Mouse (Mus musculus): ENCODE measurements around the gene Trim12c. TPM values are rescaled to one million over a fixed set of nuclear protein-coding genes. Genes with fewer than 3 reads are reported as not detected.

Trim12c gene
- total RNA-seq, 2 experiments from 2014 or later: 19.1 to 30.8 TPM

Other genes with a start within 250 kb of the Trim12c start
- not detected in 2 replicates for gene Olfr646, start 248.5 kb downstream of the Trim12c start, total RNA-seq (2014; fragmentation: Nextera tagmentation)
- not detected in 2 replicates for gene Olfr646, start 248.5 kb downstream of the Trim12c start, total RNA-seq (2017)
- gene Ubqln5, start 223.5 kb downstream of the Trim12c start, total RNA-seq (2014; fragmentation: Nextera tagmentation): not detected in 2 replicates
- not detected in 2 replicates for gene Ubqln5, start 223.5 kb downstream of the Trim12c start, total RNA-seq (2017)
- gene Olfr643, start 216.0 kb downstream of the Trim12c start, total RNA-seq (2014; fragmentation: Nextera tagmentation): not detected in 2 replicates
- gene Olfr643, start 216.0 kb downstream of the Trim12c start, total RNA-seq (2017): not detected in 2 replicates
- not detected in 2 replicates for gene Ubqln3, start 210.1 kb downstream of the Trim12c start, total RNA-seq (2014; fragmentation: Nextera tagmentation)
- not detected in 2 replicates for gene Ubqln3, start 210.1 kb downstream of the Trim12c start, total RNA-seq (2017)
- not detected in 2 replicates for gene Ubqlnl, start 202.8 kb downstream of the Trim12c start, total RNA-seq (2014; fragmentation: Nextera tagmentation)
- gene Ubqlnl, start 202.8 kb downstream of the Trim12c start, total RNA-seq (2017): not detected in 2 replicates
- not detected in 2 replicates for gene Olfm5, start 188.5 kb downstream of the Trim12c start, total RNA-seq (2014; fragmentation: Nextera tagmentation)
- gene Olfm5, start 188.5 kb downstream of the Trim12c start, total RNA-seq (2017): not detected in 2 replicates
- not detected in 2 replicates for gene Olfr648, start 170.0 kb downstream of the Trim12c start, total RNA-seq (2014; fragmentation: Nextera tagmentation)
- 0.26 TPM in 1 of 2 replicates, not detected in the other for gene Olfr648, start 170.0 kb downstream of the Trim12c start, total RNA-seq (2017)
- gene Olfr649, start 157.4 kb downstream of the Trim12c start, total RNA-seq (2014; fragmentation: Nextera tagmentation): not detected in 2 replicates
- gene Olfr649, start 157.4 kb downstream of the Trim12c start, total RNA-seq (2017): not detected in 2 replicates
- gene Trim6, start 134.6 kb downstream of the Trim12c start, total RNA-seq (2014; fragmentation: Nextera tagmentation): 0.13 and 3.0 TPM in 2 replicates
- gene Trim6, start 134.6 kb downstream of the Trim12c start, total RNA-seq (2017): 3.7 and 4.7 TPM in 2 replicates
- 10.9 and 17.8 TPM in 2 replicates for gene Trim34a, start 108.9 kb downstream of the Trim12c start, total RNA-seq (2014; fragmentation: Nextera tagmentation)
- 9.9 and 14.7 TPM in 2 replicates for gene Trim34a, start 108.9 kb downstream of the Trim12c start, total RNA-seq (2017)
- 5.3 and 8.4 TPM in 2 replicates for gene Trim5, start 65.3 kb downstream of the Trim12c start, total RNA-seq (2014; fragmentation: Nextera tagmentation)
- gene Trim5, start 65.3 kb downstream of the Trim12c start, total RNA-seq (2017): 5.6 and 8.0 TPM in 2 replicates
- 33.9 and 58.4 TPM in 2 replicates for gene Trim12a, start 37.9 kb downstream of the Trim12c start, total RNA-seq (2014; fragmentation: Nextera tagmentation)
- 50.7 and 67.4 TPM in 2 replicates for gene Trim12a, start 37.9 kb downstream of the Trim12c start, total RNA-seq (2017)
- gene Trim34b, start 23.9 kb downstream of the Trim12c start, total RNA-seq (2014; fragmentation: Nextera tagmentation): not detected in 2 replicates
- gene Trim34b, start 23.9 kb downstream of the Trim12c start, total RNA-seq (2017): not detected in 2 replicates
- gene Trim30b, start 16.5 kb upstream of the Trim12c start, total RNA-seq (2014; fragmentation: Nextera tagmentation): 0.15 TPM in 1 of 2 replicates, not detected in the other
- 0.77 and 1.5 TPM in 2 replicates for gene Trim30b, start 16.5 kb upstream of the Trim12c start, total RNA-seq (2017)
- gene Trim30c, start 47.5 kb upstream of the Trim12c start, total RNA-seq (2014; fragmentation: Nextera tagmentation): 2.4 TPM in 1 of 2 replicates, not detected in the other
- 0.69 TPM in 1 of 2 replicates, not detected in the other for gene Trim30c, start 47.5 kb upstream of the Trim12c start, total RNA-seq (2017)
- gene Trim30a, start 111.8 kb upstream of the Trim12c start, total RNA-seq (2014; fragmentation: Nextera tagmentation): 42.3 and 46.7 TPM in 2 replicates
- 29.0 and 37.9 TPM in 2 replicates for gene Trim30a, start 111.8 kb upstream of the Trim12c start, total RNA-seq (2017)
- 7.4 and 10.6 TPM in 2 replicates for gene Trim30d, start 154.5 kb upstream of the Trim12c start, total RNA-seq (2014; fragmentation: Nextera tagmentation)
- gene Trim30d, start 154.5 kb upstream of the Trim12c start, total RNA-seq (2017): 6.2 and 13.4 TPM in 2 replicates
- gene Olfr651, start 196.8 kb upstream of the Trim12c start, total RNA-seq (2014; fragmentation: Nextera tagmentation): not detected in 2 replicates
- not detected in 2 replicates for gene Olfr651, start 196.8 kb upstream of the Trim12c start, total RNA-seq (2017)
- gene Olfr652, start 207.5 kb upstream of the Trim12c start, total RNA-seq (2014; fragmentation: Nextera tagmentation): not detected in 2 replicates
- not detected in 2 replicates for gene Olfr652, start 207.5 kb upstream of the Trim12c start, total RNA-seq (2017)
- gene Olfr653, start 224.0 kb upstream of the Trim12c start, total RNA-seq (2014; fragmentation: Nextera tagmentation): not detected in 2 replicates
- not detected in 2 replicates for gene Olfr653, start 224.0 kb upstream of the Trim12c start, total RNA-seq (2017)
- not detected in 2 replicates for gene Olfr654, start 233.7 kb upstream of the Trim12c start, total RNA-seq (2014; fragmentation: Nextera tagmentation)
- gene Olfr654, start 233.7 kb upstream of the Trim12c start, total RNA-seq (2017): not detected in 2 replicates
- not detected in 2 replicates for gene Olfr655, start 248.4 kb upstream of the Trim12c start, total RNA-seq (2014; fragmentation: Nextera tagmentation)
- gene Olfr655, start 248.4 kb upstream of the Trim12c start, total RNA-seq (2017): 0.17 TPM in 1 of 2 replicates, not detected in the other